Mouse (Mus musculus): ENCODE results near the gene Rtf1. TPM values are rescaled to one million over a fixed set of nuclear protein-coding genes. Genes with fewer than 3 reads are reported as not detected.

Rtf1 gene
- total RNA-seq, 2 experiments from 2014 or later = 53.3 to 61.3 TPM

GRCm38 (mm10) chr2:119727762-119728416 lies 53.0 kb downstream of the Rtf1 start:
- DNase-seq (ENCODE audit: low spot score in 2 of 2) = no peak

DNA sequence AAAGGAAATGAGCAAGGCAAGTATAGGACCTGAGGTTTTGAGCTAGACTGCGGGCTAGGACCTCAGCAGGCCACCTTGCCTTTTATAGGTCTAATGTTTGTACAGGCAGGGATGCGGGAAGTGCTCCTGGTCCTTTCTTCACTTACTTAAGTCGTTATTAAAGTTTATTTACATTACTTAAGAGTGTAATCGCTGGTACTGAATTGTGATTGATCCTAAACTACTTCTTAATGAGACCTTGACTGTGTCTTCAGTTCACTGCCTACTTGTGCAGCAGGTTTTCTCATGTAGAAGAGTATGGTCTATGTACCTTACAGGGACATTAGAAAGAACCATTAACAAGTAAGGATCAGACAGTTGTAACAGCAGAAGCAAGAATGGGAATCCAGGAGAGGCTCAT lies 55.9 kb downstream of the Rtf1 start:
- DNase-seq (ENCODE audit: low spot score in 2 of 2) = no peak

DNA sequence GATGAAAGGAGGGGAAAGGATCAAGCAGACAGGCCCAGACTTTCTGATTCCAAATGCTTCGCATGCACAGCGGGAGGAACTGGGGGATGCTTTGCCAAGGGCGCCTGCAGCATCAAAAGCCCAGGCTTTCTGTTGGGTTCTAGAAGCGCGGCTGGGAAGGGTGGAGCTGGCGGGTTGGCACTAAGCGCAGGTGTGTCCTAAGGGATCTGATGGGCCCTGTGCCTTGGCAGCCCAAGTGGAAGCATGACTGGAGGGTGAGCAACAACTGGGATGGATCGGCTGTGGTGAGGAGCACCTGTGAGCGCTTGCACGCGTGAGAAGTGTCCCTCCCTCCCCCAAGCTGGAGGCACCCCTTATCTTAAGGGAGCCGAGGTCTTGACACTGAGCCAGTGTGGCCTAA lies 62.3 kb downstream of the Rtf1 start:
- DNase-seq (ENCODE audit: low spot score in 2 of 2) = no peak

- DNase-seq (ENCODE audit: low spot score in 2 of 2) = no peak
Measured at GRCm38 (mm10) chr2:119740567-119740966, 65.7 kb downstream of the Rtf1 start.

DNA sequence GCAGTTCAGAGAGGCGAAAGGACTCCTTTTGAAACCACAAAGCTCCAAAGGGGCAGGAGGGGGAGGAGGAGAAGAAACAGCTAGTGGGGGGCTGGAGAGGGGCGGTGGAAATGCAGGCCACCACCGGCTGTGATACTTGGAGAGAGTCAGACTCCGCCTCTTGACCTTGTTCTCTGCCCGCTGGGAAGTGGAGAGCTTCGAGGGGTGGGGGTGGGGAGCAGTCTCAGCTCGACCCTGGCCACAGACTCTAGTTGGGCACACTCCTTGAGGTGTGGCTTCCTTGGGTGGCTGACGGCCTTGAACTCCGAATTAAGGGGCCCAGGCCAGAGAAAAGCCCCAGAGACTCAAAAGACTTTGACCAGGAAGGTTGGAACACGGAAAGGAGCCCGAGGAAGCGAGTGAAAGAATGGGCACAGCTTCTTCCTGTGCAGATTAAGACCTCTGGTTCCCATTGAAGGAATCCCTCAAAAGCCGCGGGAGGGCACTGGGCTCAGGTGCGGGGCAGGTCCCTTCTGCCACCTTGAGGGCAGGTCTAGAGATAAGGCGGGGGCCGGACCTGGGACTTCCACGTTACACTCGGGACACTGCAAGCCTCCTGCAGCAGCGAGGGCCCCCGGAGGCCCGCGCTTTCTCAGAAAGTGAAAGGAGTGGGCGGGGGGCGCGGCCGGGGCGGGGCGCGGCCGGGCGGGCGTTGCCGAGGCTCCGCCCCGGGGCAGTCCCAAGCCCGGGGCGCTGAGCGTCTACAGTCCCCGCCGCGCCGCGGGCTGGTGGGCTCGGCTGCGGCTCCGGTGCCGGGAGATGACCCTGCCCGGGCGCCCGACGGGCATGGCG lies 66.9 kb downstream of the Rtf1 start, which contains the start of gene Itpka:
Gene Itpka, plus strand, starts transcription at position 757 of the 831 bp plus-strand sequence.
- peak; percentile 50 to 65 for DNase-seq (ENCODE audit: low spot score in 2 of 2)

DNA sequence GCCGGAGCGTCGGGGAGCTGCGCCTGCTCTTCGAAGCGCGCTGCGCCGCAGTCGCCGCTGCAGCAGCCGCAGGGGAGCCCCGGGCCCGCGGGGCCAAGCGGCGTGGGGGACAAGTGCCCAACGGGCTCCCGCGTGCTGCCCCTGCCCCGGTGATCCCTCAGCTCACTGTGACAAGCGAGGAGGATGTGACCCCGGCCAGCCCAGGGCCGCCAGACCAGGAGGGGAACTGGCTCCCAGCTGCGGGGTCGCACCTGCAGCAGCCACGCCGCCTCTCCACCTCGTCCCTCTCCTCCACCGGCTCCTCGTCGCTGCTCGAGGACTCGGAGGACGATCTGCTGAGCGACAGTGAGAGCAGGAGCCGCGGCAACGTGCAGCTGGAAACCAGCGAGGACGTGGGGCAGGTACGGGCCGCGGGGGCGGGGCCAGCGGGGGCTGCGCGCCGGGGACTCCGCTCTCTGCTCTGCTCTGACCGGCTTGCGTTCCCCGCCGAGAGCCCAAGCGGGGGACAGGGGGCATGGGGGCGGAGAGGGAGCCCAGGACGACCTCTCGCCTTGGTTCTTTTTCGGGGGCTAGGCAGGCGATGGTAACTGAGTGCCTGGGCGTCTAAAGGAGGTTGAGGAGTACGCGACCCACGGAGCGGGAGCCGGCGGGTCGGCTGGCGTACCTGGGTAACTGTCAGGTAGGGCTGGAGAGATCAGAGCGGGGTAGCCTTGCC lies 67.8 kb downstream of the Rtf1 start:
- DNase-seq (ENCODE audit: low spot score in 2 of 2) = peak; percentile 53 to 61

GRCm38 (mm10) chr2:119743176-119743807 lies 68.4 kb downstream of the Rtf1 start:
- peak; percentile 74 to 81 for DNase-seq (ENCODE audit: low spot score in 2 of 2)

DNA sequence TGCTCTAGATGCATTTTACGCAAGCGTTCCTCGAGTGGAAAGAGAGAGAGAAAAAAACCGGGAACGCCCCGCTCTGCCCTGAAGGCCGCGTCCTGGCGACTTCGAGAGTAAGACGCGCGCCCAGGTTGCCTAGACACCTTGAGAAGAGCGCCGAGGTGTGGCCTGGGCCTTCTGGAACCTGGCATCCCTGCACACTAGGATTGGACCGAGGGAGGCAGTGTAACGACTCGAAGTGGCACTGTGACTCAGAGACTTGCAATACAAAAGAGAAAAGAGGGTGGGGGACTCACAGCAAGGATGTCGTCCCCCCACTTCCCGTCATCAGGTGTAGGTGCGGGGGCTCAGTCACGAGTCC lies 68.9 kb downstream of the Rtf1 start:
- DNase-seq (ENCODE audit: low spot score in 2 of 2) = no peak

GRCm38 (mm10) chr2:119744163-119745111 lies 69.6 kb downstream of the Rtf1 start:
- DNase-seq (ENCODE audit: low spot score in 2 of 2) = no peak

GRCm38 (mm10) chr2:119745281-119745680 lies 70.4 kb downstream of the Rtf1 start:
- DNase-seq (ENCODE audit: low spot score in 2 of 2) = no peak

DNA sequence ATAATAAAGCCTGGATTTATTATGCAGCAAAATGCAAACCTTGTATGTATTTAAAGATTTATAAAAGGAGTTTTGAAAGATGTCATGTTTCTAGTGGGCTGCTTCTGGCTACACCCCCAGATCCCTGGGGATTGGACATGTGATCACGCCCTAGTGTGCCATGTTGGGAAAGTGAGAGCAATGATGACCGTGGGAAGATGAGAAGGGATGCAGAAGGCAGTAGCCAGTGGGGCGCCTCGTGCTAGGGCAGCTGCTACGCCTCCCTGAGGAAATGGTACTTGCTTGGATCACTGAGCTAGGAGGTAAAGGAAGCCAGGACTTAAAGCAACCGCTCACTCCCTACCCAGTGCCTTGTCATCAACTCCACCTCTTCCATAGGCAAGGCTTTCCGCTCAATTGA lies 72.7 kb downstream of the Rtf1 start:
- DNase-seq (ENCODE audit: low spot score in 2 of 2) = peak; percentile 72 to 83

- DNase-seq (ENCODE audit: low spot score in 2 of 2) = peak; percentile 41 to 55
Measured at GRCm38 (mm10) chr2:119749260-119749659, 74.4 kb downstream of the Rtf1 start.

GRCm38 (mm10) chr2:119757601-119758100 lies 82.8 kb downstream of the Rtf1 start:
- no peak for DNase-seq (ENCODE audit: low spot score in 2 of 2)

GRCm38 (mm10) chr2:119758101-119758843 lies 83.4 kb downstream of the Rtf1 start:
- peak in 1 of 2 experiments; percentile 42 for DNase-seq (ENCODE audit: low spot score in 2 of 2)

GRCm38 (mm10) chr2:119758844-119759835 lies 84.3 kb downstream of the Rtf1 start:
- no peak for DNase-seq (ENCODE audit: low spot score in 2 of 2)

DNA sequence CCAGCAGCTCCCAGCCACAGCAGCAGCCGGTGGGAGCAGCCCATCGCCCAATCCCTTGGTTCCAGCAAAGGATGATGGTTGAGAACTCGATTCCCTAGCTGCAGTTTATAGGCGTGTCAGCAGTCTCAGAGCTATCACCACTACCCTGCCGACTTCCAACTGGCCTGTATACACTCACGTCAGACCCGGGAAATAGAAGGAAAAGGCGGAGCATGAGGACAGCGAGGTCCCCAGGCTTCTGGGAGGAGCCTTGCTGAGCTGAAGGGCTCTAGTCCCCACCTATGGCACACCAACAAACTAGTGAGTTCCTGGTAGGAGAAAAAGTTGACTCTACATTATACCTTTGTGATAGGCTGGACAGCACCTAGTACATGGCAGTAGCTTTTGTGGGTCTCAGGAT lies 85.4 kb downstream of the Rtf1 start, which contains the start of gene Ltk:
Gene Ltk, minus strand, starts transcription at position 181 of the 400 bp plus-strand sequence.
- no peak for DNase-seq (ENCODE audit: low spot score in 2 of 2)

GRCm38 (mm10) chr2:119762276-119762675 lies 87.4 kb downstream of the Rtf1 start:
- DNase-seq (ENCODE audit: low spot score in 2 of 2) = no peak

DNA sequence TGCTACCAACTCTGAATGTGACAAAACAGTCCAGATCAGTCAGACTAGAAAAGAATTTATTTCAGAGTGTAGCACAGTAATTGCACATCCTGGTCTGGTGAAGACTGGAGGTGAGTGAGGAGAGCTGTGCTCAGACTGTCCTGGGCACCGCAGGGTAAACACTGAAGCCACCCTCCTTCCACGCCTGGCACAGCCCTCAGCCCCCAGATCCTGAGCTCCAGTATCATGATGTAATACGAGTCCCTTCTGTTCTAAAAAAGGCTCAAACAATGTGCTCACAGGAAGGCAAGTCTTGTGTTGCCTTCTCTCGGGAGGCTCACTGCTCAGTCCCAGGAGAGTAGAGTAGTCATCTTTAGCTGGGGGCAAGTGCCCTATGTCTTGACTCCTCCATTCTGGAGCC lies 89.1 kb downstream of the Rtf1 start:
- no peak for DNase-seq (ENCODE audit: low spot score in 2 of 2)

All from left cerebral cortex, adult 18-20 months (tissue).